Mouse (Mus musculus): ENCODE measurements around the gene Rpl36a-ps1. TPM values are rescaled to one million over a fixed set of nuclear protein-coding genes. Genes with fewer than 3 reads are reported as not detected.
A peak's percentile ranks its signal among the peaks of the same experiment; 100 is the strongest.

Rpl36a-ps1 gene
- polyA plus RNA-seq, 1 experiment from 2014 or later, result not detected

DNA sequence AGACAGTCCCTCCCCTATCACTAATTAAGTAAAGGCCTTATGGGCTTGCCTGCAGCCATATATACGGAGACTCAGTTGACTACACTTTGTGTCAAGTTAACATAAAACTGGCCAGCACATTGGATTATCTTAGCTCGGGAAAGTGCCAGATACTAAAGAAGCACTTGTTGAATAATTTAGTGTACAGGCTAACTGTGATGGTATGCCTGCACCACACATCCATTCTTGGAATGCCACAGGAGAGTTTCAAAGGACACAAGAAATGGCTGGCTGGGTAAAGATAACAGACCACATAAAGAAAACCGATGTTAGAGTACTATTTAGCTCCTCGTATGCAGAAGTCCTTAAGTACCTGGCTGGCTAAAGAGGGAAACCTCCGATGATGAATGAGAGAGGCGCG is 24.6 kb upstream of the Rpl36a-ps1 start:
- 80% methylated on average over 7 of the region's 7 CpGs for WGBS
- H3K4me1 ChIP-seq (replicated peaks), result no peaks in the 10 kb centered on the region; the same call in 1 of the 2 replicates

DNA sequence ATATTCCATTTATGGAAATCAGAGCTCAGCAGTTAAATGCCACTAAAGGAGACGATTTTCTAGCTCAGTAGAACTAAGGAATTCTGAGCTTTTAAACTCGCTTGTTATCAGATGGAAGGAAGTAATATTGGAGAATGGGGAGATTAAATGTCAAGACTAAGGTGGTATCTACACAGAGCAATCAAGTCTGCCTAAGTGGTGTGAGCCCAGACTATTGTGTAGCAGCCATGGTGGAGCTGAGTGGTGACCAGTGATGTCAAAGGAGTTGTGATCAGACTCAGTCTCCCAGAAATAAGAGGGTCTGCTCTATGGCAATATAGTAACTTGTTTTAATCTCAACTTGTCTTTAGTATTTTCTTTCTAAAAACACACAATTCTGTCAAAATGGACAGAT is 16.8 kb upstream of the Rpl36a-ps1 start:
- Histone ChIP-seq H3K4me1 (replicated peaks) (no peaks in the 10 kb centered on the region), H3K4me2 (no peak overlapping the region), H3K27ac (no peak overlapping the region), H3K36me3 (no peaks in the 10 kb centered on the region), H3K4me3 (no peak overlapping the region), H3K9me3 (no peaks in the 10 kb centered on the region), H3K9ac (no peak overlapping the region), H3K27me3 (no peaks in the 10 kb centered on the region)
- WGBS, result 80% methylated on average over 2 of the region's 2 CpGs
- no peak for ATAC-seq (ENCODE audit: low FRiP score)

More for the DNA sequence above, 24.6 kb upstream of the Rpl36a-ps1 start:
- Histone ChIP-seq H3K9ac (no peak overlapping the region), H3K4me3 (no peak overlapping the region), H3K9me3 (no peaks in the 10 kb centered on the region), H3K27me3 (no peaks in the 10 kb centered on the region), H3K27ac (no peak overlapping the region), H3K4me2 (no peak overlapping the region), H3K36me3 (no peaks in the 10 kb centered on the region)
- ATAC-seq (ENCODE audit: low FRiP score), result no peak

DNA sequence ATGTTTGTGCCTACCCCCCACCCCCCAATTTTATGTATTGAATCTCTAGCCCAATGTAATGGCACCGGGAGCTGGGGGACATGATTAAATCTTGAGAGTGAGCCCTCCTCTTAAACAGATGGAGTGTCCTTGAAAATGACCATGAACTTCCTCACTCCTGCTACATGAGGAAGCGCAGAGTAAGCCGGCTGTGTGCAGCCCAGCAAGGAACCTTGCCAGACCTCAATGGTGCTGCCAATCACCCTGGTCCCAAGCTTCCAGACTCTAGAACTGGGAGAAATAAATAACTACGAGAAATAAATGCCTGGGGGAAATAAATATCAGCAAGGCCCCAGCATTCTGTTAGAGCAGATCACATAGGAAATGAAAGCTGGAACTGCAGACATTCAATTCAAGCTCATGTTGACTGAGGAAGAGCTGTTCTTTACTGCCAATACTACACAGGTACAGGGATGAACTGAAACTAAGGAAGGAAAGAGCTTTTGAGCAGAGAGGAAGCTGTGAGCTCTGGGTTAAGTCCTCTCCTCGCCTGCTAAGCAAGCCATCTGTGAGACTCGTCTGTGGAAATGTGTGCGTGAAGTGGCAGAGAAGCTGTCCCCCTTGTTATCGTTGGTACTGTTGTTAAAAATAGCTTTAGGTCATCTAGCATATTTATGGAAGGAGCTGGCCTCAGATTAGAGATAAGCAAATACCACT is 16.3 kb upstream of the Rpl36a-ps1 start:
- no peaks in the 10 kb centered on the region for H3K4me1 ChIP-seq (replicated peaks)
- no peaks in the 10 kb centered on the region for H3K36me3 ChIP-seq
- no peaks in the 10 kb centered on the region for H3K9me3 ChIP-seq
- no peak overlapping the region for H3K4me3 ChIP-seq
- ATAC-seq (ENCODE audit: low FRiP score), result no peak
- no peak overlapping the region for H3K27ac ChIP-seq
- H3K27me3 ChIP-seq, result no peaks in the 10 kb centered on the region
- no peak overlapping the region for H3K4me2 ChIP-seq
- no peak overlapping the region for H3K9ac ChIP-seq
- 71% methylated on average over 8 of the region's 8 CpGs for WGBS

DNA sequence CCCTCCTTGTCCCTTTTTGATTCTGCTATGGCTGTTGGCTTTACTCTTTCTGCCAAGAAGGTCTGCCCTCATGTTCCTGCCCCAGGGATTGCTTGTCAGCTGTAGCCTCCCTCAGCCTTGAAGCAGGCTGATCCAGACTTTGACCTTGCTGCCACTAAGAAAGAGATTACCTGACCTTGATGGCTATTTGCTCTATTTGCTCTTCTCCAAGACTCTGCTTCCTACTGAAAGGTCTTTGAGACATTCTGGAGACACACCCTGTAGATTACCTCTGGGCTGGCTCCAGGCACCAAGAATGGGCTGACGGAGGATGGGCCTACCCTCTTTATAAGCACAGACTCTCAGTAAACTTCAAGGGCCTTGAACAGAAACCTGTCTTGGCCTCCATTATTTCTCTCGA is 1.6 kb downstream of the Rpl36a-ps1 start:
- WGBS, result 89% methylated on average over 2 of the region's 2 CpGs
- H3K4me1 ChIP-seq (replicated peaks), result no peaks in the 10 kb centered on the region
- no peak overlapping the region for H3K4me2 ChIP-seq
- no peak for ATAC-seq (ENCODE audit: low FRiP score)
- no peak overlapping the region for H3K9ac ChIP-seq
- H3K27ac ChIP-seq, result no peak overlapping the region
- no peaks in the 10 kb centered on the region for H3K36me3 ChIP-seq
- no peaks in the 10 kb centered on the region; the same call in 1 of the 2 replicates for H3K9me3 ChIP-seq
- H3K27me3 ChIP-seq, result no peaks in the 10 kb centered on the region
- no peak overlapping the region for H3K4me3 ChIP-seq

DNA sequence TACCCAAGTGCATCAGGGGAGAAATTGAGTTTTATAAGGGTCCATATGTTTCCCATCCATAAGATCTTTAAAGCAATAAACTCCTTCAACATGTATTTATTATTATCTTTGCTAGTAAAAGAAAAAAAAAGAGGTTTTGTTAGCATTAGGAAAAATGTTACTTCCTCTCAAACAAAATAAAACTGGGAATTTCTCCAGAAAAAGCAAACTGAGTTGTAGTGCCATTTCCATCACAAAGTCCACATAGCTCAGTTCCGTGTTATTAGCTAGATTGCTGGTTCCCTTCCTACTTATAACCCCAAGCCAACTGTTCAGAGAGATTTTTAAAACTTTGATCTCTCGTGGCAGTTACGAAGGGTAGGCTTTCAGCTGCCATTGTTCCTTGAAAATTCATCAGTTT is 3.5 kb downstream of the Rpl36a-ps1 start:
- ATAC-seq (ENCODE audit: low FRiP score), result no peak
- no peak overlapping the region for H3K9ac ChIP-seq
- no peaks in the 10 kb centered on the region for H3K27me3 ChIP-seq
- no peak overlapping the region for H3K4me2 ChIP-seq
- 71% methylated on average over 3 of the region's 3 CpGs for WGBS
- no peaks in the 10 kb centered on the region for H3K4me1 ChIP-seq (replicated peaks)
- H3K27ac ChIP-seq, result no peak overlapping the region
- H3K9me3 ChIP-seq, result no peaks in the 10 kb centered on the region
- no peaks in the 10 kb centered on the region for H3K36me3 ChIP-seq
- no peak overlapping the region for H3K4me3 ChIP-seq

DNA sequence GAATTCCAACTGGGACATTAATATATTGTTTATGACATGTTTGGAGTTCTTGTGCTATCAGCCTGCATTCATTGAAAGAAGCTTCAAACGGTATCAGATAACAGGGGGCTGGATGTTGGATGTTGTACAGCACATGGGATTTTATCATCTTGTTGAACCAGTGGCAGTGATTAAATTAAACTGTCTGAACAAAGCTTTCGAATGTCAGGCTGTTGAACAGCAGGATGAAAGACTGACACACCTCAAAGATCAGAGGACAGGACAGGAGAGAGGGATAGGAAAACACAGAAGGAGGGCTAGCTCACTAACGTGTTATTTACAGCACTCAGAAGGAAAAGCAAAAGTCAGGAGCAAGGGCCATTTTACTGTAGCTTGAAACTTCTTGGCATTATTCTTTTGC is 4.3 kb downstream of the Rpl36a-ps1 start:
- H3K36me3 ChIP-seq, result no peaks in the 10 kb centered on the region
- no peak overlapping the region for H3K27ac ChIP-seq
- no peaks in the 10 kb centered on the region for H3K9me3 ChIP-seq
- H3K9ac ChIP-seq, result no peak overlapping the region
- H3K4me3 ChIP-seq, result no peak overlapping the region
- no peak for ATAC-seq (ENCODE audit: low FRiP score)
- no peaks in the 10 kb centered on the region for H3K27me3 ChIP-seq
- H3K4me1 ChIP-seq (replicated peaks), result no peaks in the 10 kb centered on the region
- no peak overlapping the region for H3K4me2 ChIP-seq
- WGBS, result 63% methylated on average over 3 of the region's 3 CpGs

DNA sequence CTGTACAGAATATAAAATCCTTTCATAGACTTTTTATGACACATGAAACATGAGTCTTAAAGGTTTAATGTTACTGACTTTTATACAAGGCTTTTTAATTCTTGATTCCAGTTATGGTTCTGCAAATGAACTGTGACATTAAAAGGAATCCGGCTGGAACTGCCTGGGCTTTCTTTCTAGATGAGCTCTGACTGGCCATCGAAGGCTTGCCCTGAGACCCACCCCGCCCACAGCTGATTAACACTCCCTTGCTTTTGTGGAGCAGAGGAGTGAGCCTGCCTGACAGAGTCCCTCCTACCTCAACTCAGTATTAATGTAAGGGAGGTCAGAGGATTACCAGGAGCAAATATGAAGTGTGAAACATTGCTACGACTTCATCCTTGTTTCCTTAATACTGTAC is 22.2 kb downstream of the Rpl36a-ps1 start:
- Histone ChIP-seq H3K4me3 (no peak overlapping the region), H3K27me3 (no peaks in the 10 kb centered on the region), H3K27ac (no peak overlapping the region), H3K4me1 (replicated peaks) (no peaks in the 10 kb centered on the region), H3K9ac (no peak overlapping the region), H3K4me2 (no peak overlapping the region), H3K36me3 (no peaks in the 10 kb centered on the region), H3K9me3 (no peaks in the 10 kb centered on the region)
- WGBS, result 32% methylated on average over 4 of the region's 4 CpGs
- ATAC-seq (ENCODE audit: low FRiP score), result no peak

DNA sequence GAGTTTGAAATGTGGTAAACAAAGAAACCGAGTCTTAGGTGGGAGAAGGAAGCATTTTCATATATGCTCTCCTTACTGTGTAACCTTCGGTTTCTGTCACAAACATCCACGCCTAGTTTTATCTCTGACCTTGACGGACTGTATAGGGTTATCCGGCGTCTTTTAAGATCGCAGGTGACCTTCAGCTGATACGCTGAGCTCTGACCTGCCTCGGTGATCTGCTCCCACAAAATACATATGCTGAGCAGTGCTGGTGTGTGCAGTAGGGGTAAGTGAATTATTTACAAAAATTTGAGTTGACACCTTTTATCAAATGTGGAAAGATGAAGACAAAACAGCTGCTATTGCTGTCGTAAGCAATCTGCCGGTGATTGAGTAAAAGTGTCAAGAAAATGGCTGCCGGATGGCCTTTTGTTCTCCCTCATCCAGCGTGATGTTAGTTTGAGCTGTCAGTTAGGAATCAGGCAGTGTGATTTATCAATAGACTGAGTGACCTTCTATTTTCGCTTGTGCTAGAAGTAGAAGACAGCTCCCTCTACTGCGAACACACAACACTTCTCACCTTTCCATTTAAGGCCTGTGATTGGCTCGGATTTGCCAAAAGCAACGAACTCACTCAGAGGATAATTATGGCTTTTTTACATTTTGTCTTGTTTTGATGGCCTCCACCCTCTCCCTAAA is 35.0 kb downstream of the Rpl36a-ps1 start:
- WGBS, result 64% methylated on average over 17 of the region's 17 CpGs
- H3K27ac ChIP-seq, result no peak overlapping the region
- ATAC-seq (ENCODE audit: low FRiP score), result peak; percentile 66
- H3K4me1 ChIP-seq (replicated peaks), result no peaks in the 10 kb centered on the region
- no peak overlapping the region for H3K9ac ChIP-seq
- H3K9me3 ChIP-seq, result no peaks in the 10 kb centered on the region
- no peaks in the 10 kb centered on the region for H3K27me3 ChIP-seq
- H3K4me2 ChIP-seq, result no peak overlapping the region
- no peak overlapping the region for H3K4me3 ChIP-seq
- no peaks in the 10 kb centered on the region for H3K36me3 ChIP-seq

DNA sequence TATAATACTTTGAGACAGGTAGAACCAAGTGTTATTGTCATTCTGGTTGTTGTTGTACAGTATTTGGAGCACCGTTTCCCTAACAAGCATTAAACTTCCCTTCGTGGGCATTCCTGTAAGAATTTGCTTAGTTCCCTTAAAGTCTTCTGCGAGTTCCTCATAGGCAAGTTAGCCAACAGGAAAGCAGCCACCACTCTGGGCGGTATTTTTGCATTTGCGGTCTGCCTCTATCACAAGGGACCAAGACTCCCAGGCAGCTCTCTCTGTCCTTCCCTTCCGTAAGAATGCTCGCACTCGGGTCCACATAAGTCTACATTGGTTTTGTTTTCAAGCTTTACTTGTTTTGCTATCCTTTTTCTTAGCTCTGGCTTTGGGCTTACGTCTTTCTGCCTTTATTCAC is 37.3 kb downstream of the Rpl36a-ps1 start:
- no peaks in the 10 kb centered on the region for H3K27me3 ChIP-seq
- H3K36me3 ChIP-seq, result no peaks in the 10 kb centered on the region
- H3K9me3 ChIP-seq, result no peaks in the 10 kb centered on the region
- ATAC-seq (ENCODE audit: low FRiP score), result no peak
- no peak overlapping the region for H3K4me2 ChIP-seq
- no peak overlapping the region for H3K27ac ChIP-seq
- no peak overlapping the region for H3K4me3 ChIP-seq
- no peaks in the 10 kb centered on the region for H3K4me1 ChIP-seq (replicated peaks)
- WGBS, result 95% methylated on average over 9 of the region's 9 CpGs
- H3K9ac ChIP-seq, result no peak overlapping the region

DNA sequence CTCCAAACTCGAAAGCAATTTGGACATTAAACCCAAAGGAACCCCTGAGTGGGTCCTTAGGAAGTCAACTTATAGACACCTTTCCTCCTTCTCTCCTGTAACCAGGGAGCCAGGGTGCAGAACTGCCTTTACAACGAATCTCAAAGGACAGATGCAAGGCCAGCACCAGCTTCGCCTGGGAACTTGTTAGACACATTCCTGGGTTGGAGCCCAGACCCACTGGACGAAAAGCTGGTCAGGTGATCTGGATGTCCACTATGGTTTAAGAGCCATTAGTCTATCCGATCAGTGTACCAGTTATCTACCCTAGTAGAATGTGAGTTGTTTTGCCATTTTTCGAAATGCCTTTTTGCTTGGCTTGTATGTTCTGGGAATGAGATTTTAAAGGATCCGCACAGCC is 41.7 kb downstream of the Rpl36a-ps1 start:
- WGBS, result 89% methylated on average over 7 of the region's 7 CpGs
- no peaks in the 10 kb centered on the region for H3K9me3 ChIP-seq
- H3K36me3 ChIP-seq, result no peaks in the 10 kb centered on the region
- no peak for ATAC-seq (ENCODE audit: low FRiP score)
- no peak overlapping the region for H3K4me2 ChIP-seq
- H3K4me1 ChIP-seq (replicated peaks), result no peaks in the 10 kb centered on the region
- no peak overlapping the region for H3K27ac ChIP-seq
- H3K9ac ChIP-seq, result no peak overlapping the region
- no peak overlapping the region for H3K4me3 ChIP-seq
- H3K27me3 ChIP-seq, result no peaks in the 10 kb centered on the region

DNA sequence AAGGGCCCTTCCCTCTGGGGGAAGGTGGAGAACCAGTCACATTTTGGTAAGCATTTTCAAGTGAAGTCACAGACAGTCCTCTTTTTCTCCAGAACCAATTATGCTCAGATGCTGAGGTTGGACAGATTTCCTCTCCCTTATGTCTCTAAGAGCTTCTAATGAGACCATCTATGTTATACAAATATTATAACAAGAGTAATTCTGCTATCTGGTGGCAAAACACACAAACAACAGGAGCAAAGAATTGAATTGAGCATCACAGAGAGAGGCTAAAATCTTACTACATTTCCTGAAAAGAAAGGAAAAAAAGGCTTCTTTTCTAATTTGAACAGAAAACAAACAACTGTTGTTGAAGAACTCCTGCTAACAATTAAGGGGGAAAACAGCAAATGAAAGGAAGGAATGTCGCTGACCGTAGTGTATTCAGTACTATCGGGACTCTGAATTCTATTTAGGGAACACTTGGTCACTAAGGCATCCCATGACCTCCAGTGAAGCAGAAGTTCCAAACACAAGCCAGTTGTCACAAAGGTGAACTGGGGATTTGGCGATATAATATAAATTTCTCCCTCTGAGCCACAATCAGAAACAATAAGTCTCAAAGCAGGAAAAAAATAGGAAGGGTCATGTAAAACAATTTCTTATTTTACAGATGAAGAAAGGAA is 42.4 kb downstream of the Rpl36a-ps1 start:
- H3K4me1 ChIP-seq (replicated peaks), result no peaks in the 10 kb centered on the region
- 46% methylated on average over 4 of the region's 4 CpGs for WGBS
- no peak for ATAC-seq (ENCODE audit: low FRiP score)

More for the DNA sequence above, 42.4 kb downstream of the Rpl36a-ps1 start:
- Histone ChIP-seq H3K4me2 (no peak overlapping the region), H3K9me3 (no peaks in the 10 kb centered on the region), H3K27me3 (no peaks in the 10 kb centered on the region), H3K9ac (no peak overlapping the region), H3K4me3 (no peak overlapping the region), H3K36me3 (no peaks in the 10 kb centered on the region), H3K27ac (no peak overlapping the region)
